Mouse (Mus musculus): ENCODE data around the gene Otoa. TPM values are rescaled to one million over a fixed set of nuclear protein-coding genes. Genes with fewer than 3 reads are reported as not detected.

Otoa gene
- polyA plus RNA-seq, 1 experiment from 2014 or later: 0.12 TPM

Other genes starting within 250 kb of the Otoa start
- 35.8 and 42.5 TPM in 2 replicates for gene Eef2k, start 238.8 kb upstream of the Otoa start, polyA plus RNA-seq (2015; fragmentation: Nextera tagmentation; extraction: Ambion mirVana)
- 21.4 and 22.1 TPM in 2 replicates for gene Polr3e, start 163.9 kb upstream of the Otoa start, polyA plus RNA-seq (2015; fragmentation: Nextera tagmentation; extraction: Ambion mirVana)
- 11.7 and 12.1 TPM in 2 replicates for gene Cdr2, start 99.3 kb upstream of the Otoa start, polyA plus RNA-seq (2015; fragmentation: Nextera tagmentation; extraction: Ambion mirVana)
- 0.11 and 0.50 TPM in 2 replicates for gene Mfsd13b, start 99.1 kb upstream of the Otoa start, polyA plus RNA-seq (2015; fragmentation: Nextera tagmentation; extraction: Ambion mirVana)
- gene Mettl9, start 47.2 kb upstream of the Otoa start, polyA plus RNA-seq (2015; fragmentation: Nextera tagmentation; extraction: Ambion mirVana): 89.3 and 92.3 TPM in 2 replicates
- 1.5 and 2.3 TPM in 2 replicates for gene Igsf6, start 7.1 kb upstream of the Otoa start, polyA plus RNA-seq (2015; fragmentation: Nextera tagmentation; extraction: Ambion mirVana)

All from heart, embryonic 16.5 days (tissue).